Mouse (Mus musculus): ENCODE measurements around the gene Edar. TPM values are rescaled to one million over a fixed set of nuclear protein-coding genes. Genes with fewer than 3 reads are reported as not detected.
A peak's percentile ranks its signal among the peaks of the same experiment; 100 is the strongest.

Edar gene
- polyA plus RNA-seq, 1 experiment, result 0.33 TPM

DNA sequence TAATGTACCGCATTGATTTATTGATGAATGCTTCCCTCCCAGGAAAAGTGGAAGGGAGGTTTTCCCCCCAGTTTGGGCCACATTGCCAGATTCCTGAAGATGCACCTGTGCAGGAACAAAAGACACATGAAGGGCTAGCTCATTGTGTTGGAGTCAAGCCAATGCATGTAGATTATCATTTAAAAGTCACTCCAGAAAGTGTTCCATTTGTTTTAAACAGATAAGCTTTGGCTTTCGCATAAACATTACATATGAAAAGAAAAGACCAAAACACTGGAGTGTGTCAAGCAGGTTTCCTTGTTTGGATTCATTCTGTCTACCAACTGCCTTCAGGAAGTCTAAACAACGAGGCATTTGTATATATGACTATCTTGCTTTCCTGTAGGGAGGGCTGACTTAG, 81.0 kb downstream of the Edar start:
- no peak for DNase-seq
- H3K27me3 ChIP-seq (replicated peaks; ENCODE audit: control insufficient read depth, insufficient read depth, low read length), result no peaks in the 10 kb centered on the region
- H3K4me1 ChIP-seq (ENCODE audit: control insufficient read depth, insufficient read depth, low read length), result no peaks in the 10 kb centered on the region
- H3K4me3 ChIP-seq (ENCODE audit: insufficient read depth, low read depth, low read length), result no peak overlapping the region
- H3K36me3 ChIP-seq (ENCODE audit: control insufficient read depth, insufficient read depth, low read length), result no peaks in the 10 kb centered on the region
- WGBS, result 72% methylated on average over 3 of the region's 3 CpGs
- TF ChIP-seq CTCF (conservative IDR thresholded peaks at IDR 0.05; ENCODE audit: insufficient read depth, insufficient read length, low read depth, low read length) (no peak), POLR2A (IDR thresholded peaks at IDR 0.05; ENCODE audit: low read depth, low read length) (no peak)
- H3K27ac ChIP-seq (ENCODE audit: insufficient read depth, low read depth, low read length), result no peak overlapping the region

DNA sequence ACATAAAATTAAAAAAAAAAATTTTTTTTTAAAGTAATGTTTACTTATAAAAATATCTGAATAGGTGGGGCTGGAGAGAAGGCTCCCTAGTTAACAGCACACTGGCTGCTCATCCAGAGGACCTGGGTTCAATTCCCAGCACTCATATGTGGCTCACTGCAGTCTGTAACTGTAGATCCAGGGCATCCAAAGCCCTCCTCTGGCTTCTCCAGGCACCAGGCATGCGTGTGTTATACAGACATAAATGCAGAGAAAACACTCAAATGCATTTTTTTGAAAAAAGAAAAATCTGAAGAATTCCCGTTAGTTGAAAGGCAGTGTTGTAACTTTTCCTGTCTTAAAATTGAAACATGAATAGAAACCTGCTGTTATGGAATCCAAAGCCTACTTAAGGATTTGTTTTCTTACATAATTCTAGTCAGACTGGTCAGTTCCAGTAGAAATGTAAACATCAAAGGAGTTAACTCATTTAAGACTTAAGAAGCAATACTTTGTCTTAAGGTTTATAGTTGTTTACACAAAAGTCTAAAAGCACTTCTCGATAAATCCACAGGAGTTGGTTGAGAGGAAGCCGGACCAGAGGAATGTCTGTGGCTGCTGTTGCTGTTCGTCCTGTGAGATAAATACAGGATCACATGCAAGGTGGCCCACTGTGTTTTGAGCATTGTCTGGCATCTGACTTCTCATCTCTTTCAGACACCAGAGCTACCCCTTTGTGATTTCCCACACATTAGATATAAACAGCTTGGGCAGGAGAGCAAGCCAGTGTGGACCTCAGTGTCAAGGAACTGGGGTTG, 89.8 kb downstream of the Edar start:
- H3K4me1 ChIP-seq (ENCODE audit: control insufficient read depth, insufficient read depth, low read length), result no peaks in the 10 kb centered on the region
- H3K27me3 ChIP-seq (replicated peaks; ENCODE audit: control insufficient read depth, insufficient read depth, low read length), result no peaks in the 10 kb centered on the region
- DNase-seq, result no peak
- no peaks in the 10 kb centered on the region for H3K36me3 ChIP-seq (ENCODE audit: control insufficient read depth, insufficient read depth, low read length)
- no peak for TF ChIP-seq CTCF (conservative IDR thresholded peaks at IDR 0.05; ENCODE audit: insufficient read depth, insufficient read length, low read depth, low read length)
- no peak overlapping the region for H3K27ac ChIP-seq (ENCODE audit: insufficient read depth, low read depth, low read length)
- H3K4me3 ChIP-seq (ENCODE audit: insufficient read depth, low read depth, low read length), result no peak overlapping the region
- 65% methylated on average over 5 of the region's 5 CpGs for WGBS

DNA sequence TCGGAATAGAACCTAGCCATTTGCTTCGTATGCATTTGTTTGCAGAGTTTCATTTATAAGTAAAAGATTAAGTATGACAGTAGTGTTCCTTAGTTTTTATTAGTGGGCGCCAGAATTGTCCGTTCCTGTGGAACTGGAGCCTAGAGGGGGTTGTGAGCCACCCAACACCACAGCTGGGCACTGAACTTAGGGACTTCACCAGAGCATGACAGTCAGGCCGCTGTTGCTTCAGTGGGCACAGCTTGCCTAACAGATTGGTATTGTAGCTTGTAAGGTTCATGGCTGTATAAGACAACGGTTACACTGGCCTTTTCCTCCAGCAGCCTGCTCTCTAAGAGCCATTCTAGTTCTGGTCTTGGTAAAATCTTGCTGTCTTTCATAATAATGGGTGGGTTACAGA, 114.9 kb downstream of the Edar start:
- Histone ChIP-seq H3K36me3 (ENCODE audit: control insufficient read depth, insufficient read depth, low read length) (no peaks in the 10 kb centered on the region), H3K27me3 (replicated peaks; ENCODE audit: control insufficient read depth, insufficient read depth, low read length) (no peaks in the 10 kb centered on the region), H3K27ac (ENCODE audit: insufficient read depth, low read depth, low read length) (no peak overlapping the region), H3K4me1 (ENCODE audit: control insufficient read depth, insufficient read depth, low read length) (peaks cover 6% of the 10 kb centered on the region; the same call in 1 of the 2 replicates), H3K4me3 (ENCODE audit: insufficient read depth, low read depth, low read length) (no peak overlapping the region)
- no peak for TF ChIP-seq CTCF (conservative IDR thresholded peaks at IDR 0.05; ENCODE audit: insufficient read depth, insufficient read length, low read depth, low read length)
- no peak for TF ChIP-seq POLR2A (IDR thresholded peaks at IDR 0.05; ENCODE audit: low read depth, low read length)
- WGBS, result 40% methylated on average over 6 of the region's 6 CpGs
- peak; percentile 13 for DNase-seq

GRCm38 (mm10) chr10:58559901-58560300, 115.6 kb downstream of the Edar start:
- Histone ChIP-seq H3K27ac (ENCODE audit: insufficient read depth, low read depth, low read length) (no peak overlapping the region), H3K36me3 (ENCODE audit: control insufficient read depth, insufficient read depth, low read length) (no peaks in the 10 kb centered on the region), H3K4me3 (ENCODE audit: insufficient read depth, low read depth, low read length) (no peak overlapping the region), H3K27me3 (replicated peaks; ENCODE audit: control insufficient read depth, insufficient read depth, low read length) (no peaks in the 10 kb centered on the region), H3K4me1 (ENCODE audit: control insufficient read depth, insufficient read depth, low read length) (peaks cover 6% of the 10 kb centered on the region; the same call in 1 of the 2 replicates)
- TF ChIP-seq POLR2A (IDR thresholded peaks at IDR 0.05; ENCODE audit: low read depth, low read length), result no peak
- TF ChIP-seq CTCF (conservative IDR thresholded peaks at IDR 0.05; ENCODE audit: insufficient read depth, insufficient read length, low read depth, low read length), result 0 out of 2 replicates have a peak, but pooled peaks have one; percentile 6
- 13% methylated on average over 3 of the region's 3 CpGs for WGBS
- peak; percentile 58 for DNase-seq

DNA sequence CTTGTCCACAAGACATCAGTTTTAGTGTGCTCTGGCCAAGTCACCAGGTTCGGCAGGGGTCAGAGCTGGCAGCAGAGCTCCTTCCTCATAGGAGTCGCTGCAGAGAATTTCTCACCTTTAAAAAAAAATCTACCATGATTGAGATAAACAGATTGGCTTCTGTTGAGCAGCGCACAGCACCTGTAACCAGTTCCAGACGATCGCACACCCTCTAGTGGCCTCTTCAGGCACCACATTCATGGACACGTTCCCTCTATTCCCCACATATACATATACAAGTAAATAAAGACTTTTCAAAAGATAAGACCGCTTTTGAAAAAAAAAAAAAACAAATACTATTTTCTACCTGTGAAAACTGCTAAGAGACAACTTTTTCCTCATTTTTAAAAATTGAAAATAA, 116.4 kb downstream of the Edar start:
- Histone ChIP-seq H3K27me3 (replicated peaks; ENCODE audit: control insufficient read depth, insufficient read depth, low read length) (no peaks in the 10 kb centered on the region), H3K27ac (ENCODE audit: insufficient read depth, low read depth, low read length) (no peak overlapping the region), H3K4me1 (ENCODE audit: control insufficient read depth, insufficient read depth, low read length) (peaks cover 6% of the 10 kb centered on the region; the same call in 1 of the 2 replicates), H3K36me3 (ENCODE audit: control insufficient read depth, insufficient read depth, low read length) (no peaks in the 10 kb centered on the region), H3K4me3 (ENCODE audit: insufficient read depth, low read depth, low read length) (no peak overlapping the region)
- DNase-seq, result peak; percentile 58
- TF ChIP-seq CTCF (conservative IDR thresholded peaks at IDR 0.05; ENCODE audit: insufficient read depth, insufficient read length, low read depth, low read length), result peak; percentile 67
- TF ChIP-seq POLR2A (IDR thresholded peaks at IDR 0.05; ENCODE audit: low read depth, low read length), result no peak
- WGBS, result 31% methylated on average over 7 of the region's 7 CpGs

DNA sequence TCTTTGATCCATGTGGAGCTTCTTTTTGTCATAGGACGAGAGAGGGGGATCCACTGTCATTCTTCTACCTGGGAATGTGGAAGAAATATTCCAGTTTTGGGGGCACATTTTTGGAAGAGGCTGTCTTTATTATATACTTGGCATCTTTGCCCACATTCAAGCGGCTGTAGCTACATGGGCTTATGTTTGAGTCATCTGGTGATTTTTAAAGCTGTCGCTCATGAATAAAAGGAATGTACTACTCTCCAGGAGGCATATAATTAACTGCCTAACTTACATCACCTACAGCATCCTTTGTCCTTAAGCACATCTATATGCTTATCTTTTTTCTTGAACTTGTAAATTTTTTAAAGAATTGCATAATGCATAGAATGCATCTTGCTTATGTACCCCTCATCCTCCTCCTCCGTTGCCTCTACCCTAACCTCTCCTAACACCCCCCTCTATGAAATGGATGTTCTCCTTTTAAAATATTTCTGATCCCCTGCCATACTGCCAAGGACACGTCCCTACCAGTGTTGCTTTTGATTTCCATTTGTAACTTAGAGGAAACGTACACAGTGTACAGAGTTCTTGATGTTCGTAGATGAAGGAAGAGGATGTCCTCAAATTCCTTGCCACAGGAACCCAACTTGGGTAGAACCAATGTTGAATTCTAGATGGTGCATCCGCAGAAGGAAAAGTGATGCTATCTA, 120.6 kb downstream of the Edar start:
- WGBS, result 88% methylated on average over 8 of the region's 8 CpGs
- Histone ChIP-seq H3K4me1 (ENCODE audit: control insufficient read depth, insufficient read depth, low read length) (no peaks in the 10 kb centered on the region; the same call in 1 of the 2 replicates), H3K27me3 (replicated peaks; ENCODE audit: control insufficient read depth, insufficient read depth, low read length) (no peaks in the 10 kb centered on the region), H3K27ac (ENCODE audit: insufficient read depth, low read depth, low read length) (no peak overlapping the region), H3K4me3 (ENCODE audit: insufficient read depth, low read depth, low read length) (no peak overlapping the region), H3K36me3 (ENCODE audit: control insufficient read depth, insufficient read depth, low read length) (no peaks in the 10 kb centered on the region)
- TF ChIP-seq CTCF (conservative IDR thresholded peaks at IDR 0.05; ENCODE audit: insufficient read depth, insufficient read length, low read depth, low read length), result no peak
- TF ChIP-seq POLR2A (IDR thresholded peaks at IDR 0.05; ENCODE audit: low read depth, low read length), result no peak
- DNase-seq, result no peak

Other genes with a start within 250 kb of the Edar start
- gene Ranbp2, start 228.7 kb downstream of the Edar start, polyA plus RNA-seq (2012; rRNA removed), result 4.2 and 5.3 TPM in 2 replicates
- gene Ccdc138, start 177.7 kb downstream of the Edar start, polyA plus RNA-seq (2012; rRNA removed), result 0.67 and 1.0 TPM in 2 replicates
- not detected in 2 replicates for gene Gm17542, start 42.6 kb upstream of the Edar start, polyA plus RNA-seq (2012; rRNA removed)
- gene Sh3rf3, start 137.7 kb upstream of the Edar start, polyA plus RNA-seq (2012; rRNA removed), result 0.22 and 0.43 TPM in 2 replicates

Measured in kidney, adult 2 months (tissue).